Comparison of ENCODE assay signal across 8 mouse cellular contexts in genomic region chr17:47687409-47688343, GRCm38 (mm10). TPM values are rescaled to one million over a fixed set of nuclear protein-coding genes. Genes with fewer than 3 reads are reported as not detected.
DNase-seq lines count a peak whose midpoint lies in the region; ATAC-seq and TF ChIP-seq lines count a peak whose summit lies in the region.

No protein-coding gene starts in this region.

- peak overlapping the region; percentile 85 to 95 for H3K4me3 ChIP-seq in ES-E14 (ENCODE audit: insufficient read depth in 1 of 2, low read depth in 1 of 2, low read length in 2 of 2, poor library complexity in 1 of 2, severe bottlenecking in 1 of 2)
- H3K4me3 ChIP-seq in forebrain, embryonic 15.5 days: peak overlapping the region; percentile 78
- peak overlapping the region; percentile 83 for H3K4me3 ChIP-seq in lung, adult 2 months (replicated peaks; ENCODE audit: extremely low read depth, low read depth, low read length)

- DNase-seq in ES-E14 (ENCODE audit: low read depth, low spot score): peak; percentile 97
- peak; percentile 96 for DNase-seq in cerebellum, adult 11-12 months
- peak; percentile 89 for DNase-seq in heart, postnatal 25 days (ENCODE audit: low spot score)
- DNase-seq in layer of hippocampus, adult 18-20 months (ENCODE audit: low spot score in 2 of 2): peak; percentile 93 to 98
- peak; percentile 93 for DNase-seq in lung, adult 2 months
- DNase-seq in thymus, adult 18-20 months: peak; percentile 84 to 90

- peak overlapping the region; percentile 92 for H3K4me2 ChIP-seq in forebrain, embryonic 15.5 days (replicated peaks)

- WGBS in forebrain, embryonic 15.5 days: under 1% methylated on average over 70 of the region's 70 CpGs
- under 1% methylated on average over 70 of the region's 70 CpGs for WGBS in lung, adult 2 months

- in situ Hi-C loops in ES-E14 (cut with MboI; ENCODE audit: low sequenced_read_pairs in 2 of 2, unreplicated experiment in 2 of 2): no loop called here

- H3K9me3 ChIP-seq in ES-E14 (ENCODE audit: control insufficient read depth, insufficient read depth, low read depth, low read length): no peaks in the 10 kb centered on the region
- H3K9me3 ChIP-seq in forebrain, embryonic 15.5 days: no peaks in the 10 kb centered on the region

- TF ChIP-seq POLR2A in lung, adult 2 months (IDR thresholded peaks at IDR 0.05; ENCODE audit: borderline replicate concordance, extremely low read depth, low read depth, low read length): peak; percentile 87; the same call in 1 of the 2 replicates

- H3K4me1 ChIP-seq in ES-E14 (ENCODE audit: control insufficient read depth in 2 of 2, insufficient read depth in 2 of 2, low read length in 2 of 2, poor library complexity in 1 of 2): peaks cover 3 to 10% of the 10 kb centered on the region in 2 experiments; a peak in 1 of 4 replicates
- H3K4me1 ChIP-seq in forebrain, embryonic 15.5 days: peaks cover 20% of the 10 kb centered on the region
- H3K4me1 ChIP-seq in lung, adult 2 months (ENCODE audit: control insufficient read depth, insufficient read depth, low read length): peaks cover 6% of the 10 kb centered on the region; the same call in 1 of the 2 replicates

- H3K36me3 ChIP-seq in ES-E14 (ENCODE audit: control insufficient read depth, insufficient read depth, low read length, poor library complexity, severe bottlenecking): peaks cover 17% of the 10 kb centered on the region
- peaks cover 24% of the 10 kb centered on the region for H3K36me3 ChIP-seq in forebrain, embryonic 15.5 days

- no peak for TF ChIP-seq CTCF in lung, adult 2 months (IDR thresholded peaks at IDR 0.05; ENCODE audit: insufficient read depth, low read length)

- H3K9ac ChIP-seq in ES-E14 (ENCODE audit: insufficient read depth, low read depth, low read length, poor library complexity, severe bottlenecking): peak overlapping the region; percentile 96
- H3K9ac ChIP-seq in forebrain, embryonic 15.5 days (replicated peaks): peak overlapping the region; percentile 88

- peak; percentile 90 for ATAC-seq in forebrain, embryonic 15.5 days (replicated peaks)
- peak; percentile 91 for ATAC-seq in neutrophil, adult 5-6 weeks (ENCODE audit: extremely low read depth, insufficient number of reproducible peaks, low FRiP score, poor library complexity, severe bottlenecking)

- intact Hi-C loops in heart, postnatal 25 days (cut with DNase I): loop anchor here (10.0 kb wide), 1 partner anchor 283 kb away; the partner anchor contains the start of gene Guca1a

- no peaks in the 10 kb centered on the region for H3K27me3 ChIP-seq in forebrain, embryonic 15.5 days

- peak overlapping the region; percentile 72 for H3K27ac ChIP-seq in ES-E14 (ENCODE audit: insufficient read depth, low read depth, low read length, poor library complexity, severe bottlenecking)
- peak overlapping the region; percentile 86 for H3K27ac ChIP-seq in forebrain, embryonic 15.5 days (replicated peaks)

TF ChIP-seq in ES-E14, 5 proteins besides CTCF, POLR2A, EP300 and RAD21:
- no peak for TF ChIP-seq ZNF384 (IDR thresholded peaks at IDR 0.05; ENCODE audit: low read depth, low read length)
- TF ChIP-seq HCFC1 (IDR thresholded peaks at IDR 0.05; ENCODE audit: borderline replicate concordance, insufficient read depth, low read length): peak; percentile 83

RNA-seq across cellular contexts. Expression of gene Tomm6, which starts 0.5 kb away (rescaled TPM):
- 54.7 and 55.8 TPM in 2 replicates for total RNA-seq in ES-E14 (2012; rRNA removed)
- polyA plus RNA-seq in forebrain, embryonic 15.5 days (2015; fragmentation: Nextera tagmentation; extraction: Ambion mirVana): 258 and 266 TPM in 2 replicates
- 100 to 1,000 TPM; 121 to 131 TPM for total RNA-seq in heart, postnatal 25 days (2021)
- 100 to 1,000 TPM; 220 to 222 TPM for total RNA-seq in layer of hippocampus, adult 18-20 months (2021)
- polyA plus RNA-seq in lung, adult 2 months (2012; rRNA removed): 94.7 and 101 TPM in 2 replicates
- 21.2 and 32.3 TPM in 2 replicates for total RNA-seq in neutrophil, adult 5-6 weeks (2017)

RNA-seq across cellular contexts. Expression of gene Frs3, which starts 1.2 kb away (rescaled TPM):
- total RNA-seq in ES-E14 (2012; rRNA removed): 8.4 and 15.9 TPM in 2 replicates
- polyA plus RNA-seq in forebrain, embryonic 15.5 days (2015; fragmentation: Nextera tagmentation; extraction: Ambion mirVana): 18.0 and 23.2 TPM in 2 replicates
- 1 to 10 TPM; 4.9 to 5.2 TPM for total RNA-seq in heart, postnatal 25 days (2021)
- 10 to 100 TPM; 26.0 to 29.8 TPM for total RNA-seq in layer of hippocampus, adult 18-20 months (2021)
- 15.2 and 17.2 TPM in 2 replicates for polyA plus RNA-seq in lung, adult 2 months (2012; rRNA removed)
- 1.2 TPM in 1 of 2 replicates, not detected in the other for total RNA-seq in neutrophil, adult 5-6 weeks (2017)

RNA-seq across cellular contexts. Expression of gene Gm21981, which starts 6.6 kb away (rescaled TPM):
- total RNA-seq in ES-E14 (2012; rRNA removed): 0.36 and 0.37 TPM in 2 replicates
- 0.33 and 0.73 TPM in 2 replicates for polyA plus RNA-seq in forebrain, embryonic 15.5 days (2015; fragmentation: Nextera tagmentation; extraction: Ambion mirVana)
- 1 to 10 TPM in 1 of 2 experiments, under 1 TPM in 1; 0.55 to 1.0 TPM for total RNA-seq in heart, postnatal 25 days (2021)
- 1 to 10 TPM; 4.3 to 4.7 TPM for total RNA-seq in layer of hippocampus, adult 18-20 months (2021)
- polyA plus RNA-seq in lung, adult 2 months (2012; rRNA removed): 0.72 and 0.87 TPM in 2 replicates
- not detected in 2 replicates for total RNA-seq in neutrophil, adult 5-6 weeks (2017)

RNA-seq across cellular contexts. Expression of gene Prickle4, which starts 6.9 kb away (rescaled TPM):
- total RNA-seq in ES-E14 (2012; rRNA removed): 0.71 and 1.7 TPM in 2 replicates
- 0.88 and 0.97 TPM in 2 replicates for polyA plus RNA-seq in forebrain, embryonic 15.5 days (2015; fragmentation: Nextera tagmentation; extraction: Ambion mirVana)
- 1 to 10 TPM; 3.8 to 5.6 TPM for total RNA-seq in heart, postnatal 25 days (2021)
- 1 to 10 TPM; 2.3 to 3.4 TPM for total RNA-seq in layer of hippocampus, adult 18-20 months (2021)
- polyA plus RNA-seq in lung, adult 2 months (2012; rRNA removed): 3.3 and 3.9 TPM in 2 replicates
- not detected in 2 replicates for total RNA-seq in neutrophil, adult 5-6 weeks (2017)

RNA-seq across cellular contexts. Expression of gene Pgc, which starts 39.0 kb away (rescaled TPM):
- total RNA-seq in ES-E14 (2012; rRNA removed): 1.7 and 3.7 TPM in 2 replicates
- not detected in 2 replicates for polyA plus RNA-seq in forebrain, embryonic 15.5 days (2015; fragmentation: Nextera tagmentation; extraction: Ambion mirVana)
- total RNA-seq in heart, postnatal 25 days (2021): not detected
- total RNA-seq in layer of hippocampus, adult 18-20 months (2021): not detected
- polyA plus RNA-seq in lung, adult 2 months (2012; rRNA removed): 1.9 and 2.0 TPM in 2 replicates
- not detected in 2 replicates for total RNA-seq in neutrophil, adult 5-6 weeks (2017)

Comparison
In these comparisons a context has a peak if more than half of its experiments do, and no peak if none do; other contexts are left out.
1. Peak in every context shown above with its lines: DNase-seq, ATAC-seq, H3K4me3 ChIP-seq and H3K27ac ChIP-seq.